In genomic region chr14:16572755-16573340, GRCm38 (mm10) we compare ENCODE assay signal across 10 mouse cellular contexts.
DNase-seq lines count a peak whose midpoint lies in the region; ATAC-seq lines count a peak whose summit lies in the region.
"Had no signal": no experiment of that assay in that cellular context is flagged by ENCODE, and none has a peak within 500 bp of the region (broad histone marks: within the 10 kb centered on the region; RNA-seq: fewer than 3 reads in every experiment).

No protein-coding gene starts in this region.

- peak overlapping the region; percentile 62 for H3K4me2 ChIP-seq in kidney, embryonic 16.5 days (replicated peaks; ENCODE audit: low read depth, low read length)
- peak overlapping the region; percentile 83 for H3K4me2 ChIP-seq in embryonic facial prominence, embryonic 13.5 days
- H3K4me2 ChIP-seq in intestine, embryonic 15.5 days (replicated peaks), result peak overlapping the region; percentile 85
- H3K4me2 ChIP-seq in neural tube, embryonic 13.5 days, result peak overlapping the region; percentile 78

- H3K27ac ChIP-seq in kidney, embryonic 16.5 days (ENCODE audit: low read length), result peak overlapping the region; percentile 23; the same call in 1 of the 2 replicates
- no peak overlapping the region for H3K27ac ChIP-seq in embryonic facial prominence, embryonic 13.5 days
- no peak overlapping the region for H3K27ac ChIP-seq in intestine, embryonic 15.5 days
- H3K27ac ChIP-seq in neural tube, embryonic 13.5 days (replicated peaks), result peak overlapping the region; percentile 91; the same call in 1 of the 2 replicates

- peak overlapping the region; percentile 68 for H3K4me3 ChIP-seq in kidney, embryonic 16.5 days (ENCODE audit: low read length)
- H3K4me3 ChIP-seq in embryonic facial prominence, embryonic 13.5 days, result peak overlapping the region; percentile 63
- peak overlapping the region; percentile 58; the same call in 1 of the 2 replicates for H3K4me3 ChIP-seq in intestine, embryonic 15.5 days (replicated peaks)
- H3K4me3 ChIP-seq in neural tube, embryonic 13.5 days, result peak overlapping the region; percentile 61

- no peaks in the 10 kb centered on the region for H3K27me3 ChIP-seq in kidney, embryonic 16.5 days (ENCODE audit: insufficient read depth, low read length)
- H3K27me3 ChIP-seq in embryonic facial prominence, embryonic 13.5 days, result peaks cover 16% of the 10 kb centered on the region
- H3K27me3 ChIP-seq in intestine, embryonic 15.5 days (replicated peaks), result 0 out of 2 replicates have a peak, but pooled peaks cover 4% of the 10 kb centered on the region
- no peaks in the 10 kb centered on the region for H3K27me3 ChIP-seq in neural tube, embryonic 13.5 days

- H3K9ac ChIP-seq in kidney, embryonic 16.5 days (replicated peaks; ENCODE audit: low read length), result peak overlapping the region; percentile 78
- H3K9ac ChIP-seq in embryonic facial prominence, embryonic 13.5 days, result peak overlapping the region; percentile 77
- 0 out of 2 replicates have a peak overlapping the region, but pooled peaks have one; percentile 10 for H3K9ac ChIP-seq in intestine, embryonic 15.5 days
- H3K9ac ChIP-seq in neural tube, embryonic 13.5 days, result peak overlapping the region; percentile 75

- no peak for ATAC-seq in kidney, embryonic 16.5 days (ENCODE audit: low FRiP score, low TSS enrichment)
- no peak for ATAC-seq in embryonic facial prominence, embryonic 13.5 days (ENCODE audit: insufficient number of reproducible peaks, insufficient read depth, low FRiP score, low TSS enrichment, low read depth)
- ATAC-seq in intestine, embryonic 15.5 days, result no peak
- ATAC-seq in neural tube, embryonic 13.5 days (ENCODE audit: low read depth), result no peak

- H3K36me3 ChIP-seq in kidney, embryonic 16.5 days (ENCODE audit: insufficient read depth, low read length), result no peaks in the 10 kb centered on the region
- H3K36me3 ChIP-seq in embryonic facial prominence, embryonic 13.5 days, result no peaks in the 10 kb centered on the region
- H3K36me3 ChIP-seq in intestine, embryonic 15.5 days, result no peaks in the 10 kb centered on the region
- H3K36me3 ChIP-seq in neural tube, embryonic 13.5 days, result no peaks in the 10 kb centered on the region
- H3K36me3 ChIP-seq: G1E had no signal

- WGBS in kidney, embryonic 16.5 days, result 8% methylated on average over 8 of the region's 8 CpGs
- WGBS in embryonic facial prominence, embryonic 13.5 days, result 9% methylated on average over 8 of the region's 8 CpGs
- WGBS in intestine, embryonic 15.5 days, result 27% methylated on average over 8 of the region's 8 CpGs
- WGBS in neural tube, embryonic 13.5 days, result 5% methylated on average over 8 of the region's 8 CpGs

- H3K9me3 ChIP-seq in kidney, embryonic 16.5 days (ENCODE audit: low read length), result no peaks in the 10 kb centered on the region
- no peaks in the 10 kb centered on the region for H3K9me3 ChIP-seq in embryonic facial prominence, embryonic 13.5 days
- H3K9me3 ChIP-seq in intestine, embryonic 15.5 days, result no peaks in the 10 kb centered on the region
- no peaks in the 10 kb centered on the region for H3K9me3 ChIP-seq in neural tube, embryonic 13.5 days
- H3K9me3 ChIP-seq: G1E had no signal

- H3K4me1 ChIP-seq in kidney, embryonic 16.5 days (ENCODE audit: insufficient read depth, low read length), result peaks cover 39% of the 10 kb centered on the region
- peaks cover 33% of the 10 kb centered on the region for H3K4me1 ChIP-seq in embryonic facial prominence, embryonic 13.5 days
- 0 out of 2 replicates have a peak, but pooled peaks cover 12% of the 10 kb centered on the region for H3K4me1 ChIP-seq in intestine, embryonic 15.5 days (replicated peaks)
- H3K4me1 ChIP-seq in neural tube, embryonic 13.5 days (replicated peaks), result peaks cover 70% of the 10 kb centered on the region

- no peak for DNase-seq in kidney, adult 9 months
- DNase-seq in testis, postnatal 14 days (ENCODE audit: low spot score), result no peak
- no peak for DNase-seq in right cerebral cortex, postnatal 4 days
- DNase-seq in right cerebral cortex, postnatal 25 days, result no peak
- DNase-seq: spleen, adult 18-20 months had no signal

Comparison
In these comparisons a context has a peak if more than half of its experiments do, and no peak if none do; other contexts are left out.
1. H3K27ac ChIP-seq: peak in kidney, embryonic 16.5 days (single experiment) and neural tube, embryonic 13.5 days (single experiment); none in embryonic facial prominence, embryonic 13.5 days (single experiment) and intestine, embryonic 15.5 days (single experiment).
2. H3K9ac ChIP-seq: peak in every context shown above with its lines; median percentile 78 in kidney, embryonic 16.5 days; 77 in embryonic facial prominence, embryonic 13.5 days; 75 in neural tube, embryonic 13.5 days; 10 in intestine, embryonic 15.5 days.
3. Peak in every context shown above with its lines, with median percentiles within 50 percentile points of each other: H3K4me2 ChIP-seq and H3K4me3 ChIP-seq.